Mouse (Mus musculus) CH12.LX (cell line): ENCODE measurements around the gene Hist1h2ba. TPM values are rescaled to one million over a fixed set of nuclear protein-coding genes. Genes with fewer than 3 reads are reported as not detected.

Experiments
- DNase-seq: peaks from one replicate; pipeline ENCODE4 v3.0.0-alpha.2; 2013; ENCODE audit errors: extremely low read depth
- H3K27ac ChIP-seq: 2 replicates; pipeline ENCODE4 v1.5.1; 2012; ENCODE audit warnings: low read depth, mild to moderate bottlenecking, control low read depth, moderate library complexity; ENCODE audit not compliant: insufficient read depth
- H3K27me3 ChIP-seq: replicated peaks from 2 replicates; pipeline ENCODE3; 2012; ENCODE audit warnings: inconsistent platforms
- H3K36me3 ChIP-seq, 2 experiments: replicated peaks in 1 of 2; 2 replicates each; pipeline versions ENCODE3 to v1.6.1; 2012; ENCODE audit warnings: inconsistent platforms in 1 of 2, low read length in 1 of 2, mild to moderate bottlenecking in 1 of 2, mixed read lengths in 1 of 2, moderate library complexity in 1 of 2; ENCODE audit not compliant: control insufficient read depth in 1 of 2, insufficient read depth in 1 of 2
- H3K4me1 ChIP-seq, 2 experiments: 2 replicates each; pipeline ENCODE4 v1.6.1; 2012; ENCODE audit warnings: inconsistent platforms in 1 of 2, moderate library complexity in 1 of 2; ENCODE audit not compliant: insufficient read depth in 2 of 2, control insufficient read depth in 1 of 2
- H3K4me2 ChIP-seq: 2 replicates; pipeline ENCODE4 v1.6.1; 2012; ENCODE audit warnings: low read depth, mild to moderate bottlenecking, control low read depth; ENCODE audit not compliant: poor library complexity, insufficient read depth, severe bottlenecking
- H3K4me3 ChIP-seq, 3 experiments: fragments of 150-350 bp in 1 of 3; sonication (generic) in 1 of 3; replicated peaks in 1 of 3; 2 replicates each; pipeline versions ENCODE3 to v1.5.1; 2011 to 2012; ENCODE audit warnings: low read depth in 2 of 3, low read length in 2 of 3, mild to moderate bottlenecking in 2 of 3, moderate library complexity in 2 of 3, control low read depth in 1 of 3, improper control_type of control experiment in 1 of 3, inconsistent platforms in 1 of 3, mixed read lengths in 1 of 3; ENCODE audit not compliant: poor library complexity in 1 of 3
- H3K79me2 ChIP-seq: replicated peaks from 2 replicates; pipeline ENCODE4 v1.6.1; 2012; ENCODE audit warnings: mild to moderate bottlenecking, moderate library complexity; ENCODE audit not compliant: control insufficient read depth, poor library complexity, insufficient read depth, severe bottlenecking; ENCODE audit errors: extremely low read depth
- H3K9ac ChIP-seq: 2 replicates; pipeline ENCODE4 v1.6.1; 2012; ENCODE audit warnings: low read depth, mild to moderate bottlenecking, control low read depth, moderate library complexity; ENCODE audit not compliant: insufficient read depth
- H3K9me3 ChIP-seq: replicated peaks from 2 replicates; pipeline ENCODE3; 2012; ENCODE audit warnings: low read length, inconsistent platforms, mixed read lengths
- BHLHE40 ChIP-seq: IDR thresholded peaks from 2 replicates; pipeline ENCODE4 v1.6.1; 2011; ENCODE audit warnings: mild to moderate bottlenecking, low read depth, low read length, improper control_type of control experiment
- CHD2 ChIP-seq: IDR thresholded peaks from 2 replicates; pipeline ENCODE4 v1.6.1; 2011; ENCODE audit warnings: low read length, improper control_type of control experiment
- CTCF ChIP-seq, 2 experiments: IDR thresholded peaks in 1 of 2; conservative IDR thresholded peaks in 1 of 2; 2 replicates each; pipeline ENCODE4 v1.5.1; 2011 to 2012; ENCODE audit warnings: low read depth in 2 of 2, low read length in 2 of 2, improper control_type of control experiment in 1 of 2, inconsistent platforms in 1 of 2, mild to moderate bottlenecking in 1 of 2, moderate library complexity in 1 of 2
- E2F4 ChIP-seq: IDR thresholded peaks from 2 replicates; pipeline ENCODE4 v1.6.1; 2011; ENCODE audit warnings: low read depth, low read length, improper control_type of control experiment; ENCODE audit not compliant: insufficient replicate concordance
- GABPA ChIP-seq: IDR thresholded peaks from 2 replicates; pipeline ENCODE4 v1.6.1; 2012; ENCODE audit warnings: low read depth, low read length, improper control_type of control experiment, inconsistent platforms; ENCODE audit not compliant: insufficient replicate concordance
- HCFC1 ChIP-seq: IDR thresholded peaks from 2 replicates; pipeline ENCODE4 v1.6.1; 2012; ENCODE audit warnings: low read depth, mild to moderate bottlenecking, inconsistent platforms, low read length, improper control_type of control experiment
- IRF4 ChIP-seq: IDR thresholded peaks from 2 replicates; pipeline ENCODE4 v1.6.1; 2014; ENCODE audit warnings: low read depth, mild to moderate bottlenecking, inconsistent platforms, low read length, improper control_type of control experiment
- JUN ChIP-seq: IDR thresholded peaks from 2 replicates; pipeline ENCODE4 v1.6.1; 2011; ENCODE audit warnings: low read depth, mild to moderate bottlenecking, low read length, improper control_type of control experiment, moderate library complexity; ENCODE audit not compliant: insufficient read depth
- JUND ChIP-seq: conservative IDR thresholded peaks from 2 replicates; pipeline ENCODE4 v1.6.1; 2011; ENCODE audit warnings: low read depth, low read length, improper control_type of control experiment
- KAT2A ChIP-seq: IDR thresholded peaks from 2 replicates; pipeline ENCODE4 v1.6.1; 2012; ENCODE audit warnings: low read length, improper control_type of control experiment, inconsistent platforms; ENCODE audit not compliant: insufficient replicate concordance
- MAFK ChIP-seq: IDR thresholded peaks from 2 replicates; pipeline ENCODE4 v1.6.1; 2011; ENCODE audit warnings: low read length, improper control_type of control experiment; ENCODE audit not compliant: insufficient replicate concordance
- MAX ChIP-seq: IDR thresholded peaks from 2 replicates; pipeline ENCODE4 v1.6.1; 2011; ENCODE audit warnings: low read length, improper control_type of control experiment
- MAZ ChIP-seq: IDR thresholded peaks from 2 replicates; pipeline ENCODE4 v1.6.1; 2012; ENCODE audit warnings: low read depth, mild to moderate bottlenecking, inconsistent platforms, low read length, improper control_type of control experiment, moderate library complexity
- MEF2A ChIP-seq: IDR thresholded peaks from 2 replicates; pipeline ENCODE4 v1.6.1; 2014; ENCODE audit warnings: low read depth, mild to moderate bottlenecking, inconsistent platforms, low read length, improper control_type of control experiment, borderline replicate concordance
- MXI1 ChIP-seq: IDR thresholded peaks from 2 replicates; pipeline ENCODE4 v1.6.1; 2011; ENCODE audit warnings: mild to moderate bottlenecking, low read depth, low read length, improper control_type of control experiment
- MYC ChIP-seq: IDR thresholded peaks from 2 replicates; pipeline ENCODE4 v1.6.1; 2011; ENCODE audit warnings: low read depth, mild to moderate bottlenecking, improper control_type of control experiment, low read length
- NRF1 ChIP-seq: IDR thresholded peaks from 2 replicates; pipeline ENCODE4 v1.6.1; 2014; ENCODE audit warnings: low read depth, mild to moderate bottlenecking, inconsistent platforms, low read length, improper control_type of control experiment, moderate library complexity
- PAX5 ChIP-seq: IDR thresholded peaks from 2 replicates; pipeline ENCODE4 v1.6.1; 2012; ENCODE audit warnings: low read length, inconsistent platforms, mixed read lengths
- POLR2A ChIP-seq: IDR thresholded peaks from 2 replicates; pipeline ENCODE4 v1.6.1; 2011; ENCODE audit warnings: low read depth, mild to moderate bottlenecking, improper control_type of control experiment, low read length
- POLR2AphosphoS2 ChIP-seq: IDR thresholded peaks from 2 replicates; pipeline ENCODE4 v1.6.1; 2011; ENCODE audit warnings: low read depth, low read length, improper control_type of control experiment
- RAD21 ChIP-seq: IDR thresholded peaks from 2 replicates; pipeline ENCODE4 v1.6.1; 2011; ENCODE audit warnings: low read depth, mild to moderate bottlenecking, low read length, improper control_type of control experiment, moderate library complexity
- SMC3 ChIP-seq: IDR thresholded peaks from 2 replicates; pipeline ENCODE4 v1.6.1; 2011; ENCODE audit warnings: low read depth, low read length, improper control_type of control experiment
- TCF12 ChIP-seq: IDR thresholded peaks from 2 replicates; pipeline ENCODE4 v1.6.1; 2014; ENCODE audit warnings: low read depth, mild to moderate bottlenecking, inconsistent platforms, low read length, improper control_type of control experiment
- UBTF ChIP-seq: IDR thresholded peaks from 2 replicates; pipeline ENCODE4 v1.6.1; 2012; ENCODE audit warnings: low read depth, mild to moderate bottlenecking, inconsistent platforms, low read length, improper control_type of control experiment, moderate library complexity
- ZC3H11A ChIP-seq: IDR thresholded peaks from 2 replicates; pipeline ENCODE4 v1.6.1; 2012; ENCODE audit warnings: low read depth, mild to moderate bottlenecking, inconsistent platforms, low read length, improper control_type of control experiment
- ZKSCAN1 ChIP-seq: IDR thresholded peaks from 2 replicates; pipeline ENCODE4 v1.6.1; 2012; ENCODE audit warnings: low read depth, inconsistent platforms, low read length, improper control_type of control experiment, borderline replicate concordance
- ZMIZ1 ChIP-seq: IDR thresholded peaks from 2 replicates; pipeline ENCODE4 v1.6.1; 2012; ENCODE audit warnings: low read depth, mild to moderate bottlenecking, inconsistent platforms, low read length, improper control_type of control experiment
- dilution Hi-C: fragments of 300-500 bp; cut with MboI; formaldehyde crosslinking; loops from 2 replicates; pipeline ENCODE4 v1.14.3; 2020; ENCODE audit warnings: low sequenced_read_pairs; ENCODE audit not compliant: extremely low pct_unique_long_range_greater_than_20kb, extremely low pct_ligation_motif_present
- in situ Hi-C: fragments of 300-500 bp; cut with MboI; formaldehyde crosslinking; loops from 3 replicates; pipeline ENCODE4 v1.14.3; 2019; ENCODE audit warnings: low sequenced_read_pairs, low pct_ligation_motif_present, low pct_unique_long_range_greater_than_20kb, mixed read lengths
- polyA plus RNA-seq: library from polyadenylated mRNA; unstranded; fragments of >175 nt; gene quantifications from 2 replicates; pipeline ENCODE4 v1.2.1, GENCODE M21; 2012; ENCODE audit warnings: low read depth; ENCODE audit not compliant: insufficient read length
- total RNA-seq, 2 experiments: library from RNA; depleted of rRNA; stranded (reverse); fragments of 300-350 nt in 1 of 2; fragments of >200 nt in 1 of 2; gene quantifications; 2 replicates each; pipeline ENCODE4 v1.2.3; 2012 to 2014

Hist1h2ba gene
- total RNA-seq (2012; rRNA removed) (not detected in 2 replicates), total RNA-seq (2014; rRNA removed) (not detected in 2 replicates), polyA plus RNA-seq (not detected in 2 replicates)

- TF ChIP-seq SMC3: no peak
- no peak for TF ChIP-seq IRF4
- TF ChIP-seq MAFK: no peak
- no peak for TF ChIP-seq MAX
- TF ChIP-seq JUN: no peak
- no peak for TF ChIP-seq BHLHE40
- TF ChIP-seq NRF1: no peak
- no peak for TF ChIP-seq MYC
- no peak for TF ChIP-seq MEF2A
- TF ChIP-seq CTCF (conservative IDR thresholded peaks at IDR 0.05 in 1 of 2, IDR thresholded peaks at IDR 0.05 in 1 of 2; ENCODE audit: low read depth in 2 of 2, low read length in 2 of 2): no peak
- no peak for TF ChIP-seq MXI1
- TF ChIP-seq POLR2A: no peak
- TF ChIP-seq TCF12: no peak
- no peak for TF ChIP-seq UBTF
- TF ChIP-seq ZKSCAN1: no peak
- TF ChIP-seq PAX5: no peak
- no peak for TF ChIP-seq GABPA
- TF ChIP-seq JUND: no peak
- no peak for TF ChIP-seq MAZ
- TF ChIP-seq KAT2A: no peak
- Histone ChIP-seq H3K4me2 (no peak within 1 kb of the TSS), H3K79me2 (no peaks in the 10 kb centered on the region), H3K4me1 (peaks cover 0 to 11% of the 10 kb centered on the region in 2 experiments; a peak in 3 of 4 replicates), H3K4me3 (no peak within 1 kb of the TSS), H3K36me3 (no peaks in the 10 kb centered on the region), H3K9ac (no peak within 1 kb of the TSS), H3K27ac (no peak within 1 kb of the TSS), H3K27me3 (no peaks in the 10 kb centered on the region), H3K9me3 (no peaks in the 10 kb centered on the region)
- in situ Hi-C loops (no loop called here), dilution Hi-C loops (no loop called here)
- no peak for DNase-seq
Observed at GRCm38 (mm10) chr13:23933421-23934210, at the start of gene Hist1h2ba. TSS of gene Hist1h2ba (minus strand) at chr13:23934156.

- dilution Hi-C loops: no loop called here
- in situ Hi-C loops: no loop called here
- Histone ChIP-seq H3K9me3 (no peaks in the 10 kb centered on the region), H3K27me3 (no peaks in the 10 kb centered on the region), H3K4me3 (no peak overlapping the region), H3K4me1 (no peaks in the 10 kb centered on the region), H3K36me3 (no peaks in the 10 kb centered on the region), H3K4me2 (no peak overlapping the region), H3K9ac (no peak overlapping the region)
- no peak for DNase-seq
- TF ChIP-seq E2F4: no peak
- TF ChIP-seq MAFK: no peak
- no peak for TF ChIP-seq NRF1
- no peak for TF ChIP-seq POLR2A
- TF ChIP-seq RAD21: no peak
- TF ChIP-seq POLR2AphosphoS2: no peak
- TF ChIP-seq TCF12: no peak
- TF ChIP-seq HCFC1: no peak
- TF ChIP-seq ZMIZ1: no peak
- no peak for TF ChIP-seq MXI1
- TF ChIP-seq ZC3H11A: no peak
- TF ChIP-seq CHD2: no peak
- TF ChIP-seq MAZ: no peak
- no peak for TF ChIP-seq SMC3
- TF ChIP-seq, all 38 proteins: peak for 0
- Histone ChIP-seq H3K79me2 (no peaks in the 10 kb centered on the region), H3K27ac (no peak overlapping the region)
Observed at GRCm38 (mm10) chr13:23972271-23972670, 38.3 kb upstream of the Hist1h2ba start.
